Mouse (Mus musculus) liver, adult 2 months (tissue): ENCODE results near the gene Zfp982. TPM values are rescaled to one million over a fixed set of nuclear protein-coding genes. Genes with fewer than 3 reads are reported as not detected.
"Not testable (repeated sequence)": the region's sequence is repeated elsewhere in the genome, so short reads cannot be mapped to it uniquely, and the experiment has no call there.

Experiments
- DNase-seq: peaks from one replicate; pipeline ENCODE4 v3.0.0-alpha.2; 2011; ENCODE audit warnings: low read depth, low spot score; ENCODE audit errors: extremely low read depth
- H3K27ac ChIP-seq: fragments of 200-500 bp; replicated peaks from 2 replicates; pipeline ENCODE4 v1.5.1; 2012; ENCODE audit warnings: low read depth, mild to moderate bottlenecking, control low read depth, inconsistent platforms, low read length; ENCODE audit not compliant: insufficient read depth
- H3K27me3 ChIP-seq: fragments of 200-500 bp; 2 replicates; pipeline ENCODE4 v1.6.1; 2012; ENCODE audit warnings: mild to moderate bottlenecking, moderate library complexity, low read length, inconsistent platforms; ENCODE audit not compliant: control insufficient read depth, insufficient read depth
- H3K36me3 ChIP-seq: fragments of 200-500 bp; 2 replicates; pipeline ENCODE4 v1.6.1; 2012; ENCODE audit warnings: low read length, inconsistent platforms; ENCODE audit not compliant: control insufficient read depth, insufficient read depth
- H3K4me1 ChIP-seq: fragments of 200-500 bp; 2 replicates; pipeline ENCODE4 v1.6.1; 2011; ENCODE audit warnings: low read length; ENCODE audit not compliant: control insufficient read depth, insufficient read depth
- H3K4me3 ChIP-seq: fragments of 200-500 bp; 2 replicates; pipeline ENCODE4 v1.5.1; 2011; ENCODE audit warnings: low read depth, mild to moderate bottlenecking, control low read depth, low read length, moderate library complexity; ENCODE audit not compliant: insufficient read depth
- H3K79me2 ChIP-seq: fragments of 200-500 bp; 2 replicates; pipeline ENCODE4 v1.6.1; 2012; ENCODE audit warnings: inconsistent platforms, mild to moderate bottlenecking, low read length, moderate library complexity; ENCODE audit not compliant: control insufficient read depth, insufficient read depth
- H3K9ac ChIP-seq: fragments of 200-500 bp; 2 replicates; pipeline ENCODE4 v1.6.1; 2012; ENCODE audit warnings: low read depth, mild to moderate bottlenecking, control low read depth, inconsistent platforms, low read length
- CTCF ChIP-seq: fragments of 200-500 bp; IDR thresholded peaks from 2 replicates; pipeline ENCODE4 v1.5.1; 2011; ENCODE audit warnings: low read depth, low read length, control low read depth
- POLR2A ChIP-seq: fragments of 200-500 bp; IDR thresholded peaks from 2 replicates; pipeline ENCODE4 v1.6.1; 2011; ENCODE audit warnings: low read length, control low read depth; ENCODE audit not compliant: insufficient read depth; ENCODE audit errors: extremely low read depth
- WGBS: fragments of 180-500 bp; shearing (Covaris S2); methylation state at CpG from one replicate; pipeline ENCODE4 v1.1.7; 2018; 5-methylcytosine and 5-hydroxymethylcytosine counted together
- polyA plus RNA-seq: library from polyadenylated mRNA; depleted of rRNA; stranded (reverse); fragments of >200 nt; gene quantifications from 2 replicates; pipeline ENCODE4 v1.2.3, GENCODE M21; 2012
- total RNA-seq: library from RNA; depleted of rRNA; stranded (reverse); fragments of >200 nt; gene quantifications from 2 replicates; pipeline ENCODE4 v1.2.3, GENCODE M21; 2014

Gene Zfp982
- total and polyA plus RNA-seq, 2 experiments: 0.13 to 3.1 TPM

GRCm38 (mm10) chr4:147498772-147499613, 6.8 kb downstream of the Zfp982 start:
- not testable (repeated sequence) for H3K4me3 ChIP-seq, H3K27me3 ChIP-seq, H3K9ac ChIP-seq, H3K27ac ChIP-seq, H3K4me1 ChIP-seq, DNase-seq, H3K79me2 ChIP-seq, H3K36me3 ChIP-seq
- 83% methylated on average over 5 of the region's 5 CpGs for WGBS

- no peak for TF ChIP-seq POLR2A
- TF ChIP-seq CTCF: no peak
- no peaks in the 10 kb centered on the region for H3K27me3 ChIP-seq
- H3K36me3 ChIP-seq: peaks cover 8% of the 10 kb centered on the region
- WGBS: 74% methylated on average over 2 of the region's 2 CpGs
- H3K79me2 ChIP-seq: no peaks in the 10 kb centered on the region
- H3K27ac ChIP-seq: no peak overlapping the region
- no peak overlapping the region for H3K9ac ChIP-seq
- DNase-seq: no peak
- H3K4me3 ChIP-seq: no peak overlapping the region
- no peaks in the 10 kb centered on the region for H3K4me1 ChIP-seq
These were observed 17.0 kb downstream of the Zfp982 start for GRCm38 (mm10) chr4:147509174-147509573.

GRCm38 (mm10) chr4:147518981-147519380, 26.8 kb downstream of the Zfp982 start:
- no peaks in the 10 kb centered on the region for H3K36me3 ChIP-seq
- no peak overlapping the region for H3K4me3 ChIP-seq
- H3K4me1 ChIP-seq: no peaks in the 10 kb centered on the region
- WGBS: 70% methylated on average over 2 of the region's 2 CpGs
- no peak overlapping the region for H3K9ac ChIP-seq
- no peak overlapping the region for H3K27ac ChIP-seq
- H3K27me3 ChIP-seq: peaks cover 5% of the 10 kb centered on the region; the same call in 1 of the 2 replicates
- TF ChIP-seq CTCF: no peak
- 0 out of 2 replicates have a peak, but pooled peaks cover 3% of the 10 kb centered on the region for H3K79me2 ChIP-seq
- no peak for DNase-seq

- no peaks in the 10 kb centered on the region for H3K4me1 ChIP-seq
- H3K36me3 ChIP-seq: no peaks in the 10 kb centered on the region
- no peak overlapping the region for H3K27ac ChIP-seq
- TF ChIP-seq CTCF: no peak
- TF ChIP-seq POLR2A: no peak
- 0 out of 2 replicates have a peak, but pooled peaks cover 3% of the 10 kb centered on the region for H3K79me2 ChIP-seq
- no peak for DNase-seq
- H3K4me3 ChIP-seq: no peak overlapping the region
- H3K9ac ChIP-seq: no peak overlapping the region
- peaks cover 5% of the 10 kb centered on the region; the same call in 1 of the 2 replicates for H3K27me3 ChIP-seq
These were observed 27.9 kb downstream of the Zfp982 start for GRCm38 (mm10) chr4:147520100-147520499.

- DNase-seq: no peak
- no peak for TF ChIP-seq CTCF
- no peak for TF ChIP-seq POLR2A
- no peaks in the 10 kb centered on the region for H3K4me1 ChIP-seq
These were observed 32.9 kb downstream of the Zfp982 start for GRCm38 (mm10) chr4:147525125-147525524.

GRCm38 (mm10) chr4:147530366-147530765, 38.1 kb downstream of the Zfp982 start:
- no peaks in the 10 kb centered on the region for H3K4me1 ChIP-seq
- no peak overlapping the region for H3K9ac ChIP-seq
- TF ChIP-seq POLR2A (no peak), CTCF (no peak)
- no peak for DNase-seq
- no peaks in the 10 kb centered on the region for H3K36me3 ChIP-seq
- H3K4me3 ChIP-seq: no peak overlapping the region
- H3K79me2 ChIP-seq: no peaks in the 10 kb centered on the region
- H3K27me3 ChIP-seq: no peaks in the 10 kb centered on the region
- H3K27ac ChIP-seq: no peak overlapping the region
- WGBS: 84% methylated on average over 1 of the region's 1 CpGs

More at GRCm38 (mm10) chr4:147525125-147525524, 32.9 kb downstream of the Zfp982 start:
- WGBS: 77% methylated on average over 1 of the region's 1 CpGs
- H3K9ac ChIP-seq: no peak overlapping the region
- H3K27ac ChIP-seq: no peak overlapping the region
- H3K4me3 ChIP-seq: no peak overlapping the region
- peaks cover 3% of the 10 kb centered on the region; the same call in 1 of the 2 replicates for H3K27me3 ChIP-seq
- H3K79me2 ChIP-seq: 0 out of 2 replicates have a peak, but pooled peaks cover 2% of the 10 kb centered on the region
- H3K36me3 ChIP-seq: no peaks in the 10 kb centered on the region

- not testable (repeated sequence) for H3K4me3 ChIP-seq, H3K27me3 ChIP-seq, H3K9ac ChIP-seq, H3K4me1 ChIP-seq, H3K79me2 ChIP-seq, DNase-seq, H3K36me3 ChIP-seq, H3K27ac ChIP-seq
These were observed 43.7 kb downstream of the Zfp982 start for GRCm38 (mm10) chr4:147535916-147536315.
